Mouse (Mus musculus) spleen, postnatal 0 days (tissue): Measurements from ENCODE around the gene Olfr986. TPM values are rescaled to one million over a fixed set of nuclear protein-coding genes. Genes with fewer than 3 reads are reported as not detected.

Source experiments
- polyA plus RNA-seq: library from polyadenylated mRNA; unstranded; fragments of >200 nt; fragmentation: Nextera tagmentation; extraction: Ambion mirVana; gene quantifications from 2 replicates; pipeline ENCODE4 v1.2.1, GENCODE M21; 2015

The Olfr986 gene
- polyA plus RNA-seq = not detected in 2 replicates

GRCm38 (mm10) chr9:40180620-40181019, at the start of gene Olfr986:
Olfr986 (plus strand) TSS chr9:40180920.

GRCm38 (mm10) chr9:40192098-40193038, 11.6 kb downstream of the Olfr986 start, which contains the start of gene Zfp202:
Zfp202 (plus strand) TSS chr9:40192316.

Other genes with a start within 250 kb of the Olfr986 start
- not detected in 2 replicates for gene Olfr974, start 243.4 kb upstream of the Olfr986 start, polyA plus RNA-seq
- gene Olfr975, start 228.9 kb upstream of the Olfr986 start, polyA plus RNA-seq = not detected in 2 replicates
- gene Olfr976, start 219.8 kb upstream of the Olfr986 start, polyA plus RNA-seq = not detected in 2 replicates
- not detected in 2 replicates for gene Olfr978, start 188.8 kb upstream of the Olfr986 start, polyA plus RNA-seq
- gene Olfr979, start 177.5 kb upstream of the Olfr986 start, polyA plus RNA-seq = not detected in 2 replicates
- gene Olfr980, start 171.3 kb upstream of the Olfr986 start, polyA plus RNA-seq = not detected in 2 replicates
- not detected in 2 replicates for gene Olfr981, start 159.5 kb upstream of the Olfr986 start, polyA plus RNA-seq
- not detected in 2 replicates for gene Olfr982, start 107.1 kb upstream of the Olfr986 start, polyA plus RNA-seq
- gene Olfr983, start 87.3 kb upstream of the Olfr986 start, polyA plus RNA-seq = not detected in 2 replicates
- gene Olfr984, start 66.7 kb upstream of the Olfr986 start, polyA plus RNA-seq = not detected in 2 replicates
- not detected in 2 replicates for gene Olfr985, start 50.7 kb upstream of the Olfr986 start, polyA plus RNA-seq
- gene Tmem225, start 32.8 kb upstream of the Olfr986 start, polyA plus RNA-seq = not detected in 2 replicates
- 0.90 and 1.0 TPM in 2 replicates for gene Zfp202, start 11.4 kb downstream of the Olfr986 start, polyA plus RNA-seq
- 0.25 and 0.50 TPM in 2 replicates for gene Scn3b, start 88.3 kb downstream of the Olfr986 start, polyA plus RNA-seq